Mouse (Mus musculus) T-helper 17 cell (primary cell): ENCODE data around the gene Wdr95.

ENCODE experiments used
- in situ Hi-C, 2 experiments: fragments of 300-600 bp; cut with MboI, MseI; formaldehyde crosslinking; loops; 1 replicate in 1 of 2; 2 replicates in 1 of 2; pipeline ENCODE4 v1.15.1; 2025; ENCODE audit warnings: high pct_unique_total_duplicates in 2 of 2

Wdr95 gene

GRCm38 (mm10) chr5:149622152-149622551 is 93.7 kb downstream of the Wdr95 start:
- in situ Hi-C loops = no loop called here

DNA sequence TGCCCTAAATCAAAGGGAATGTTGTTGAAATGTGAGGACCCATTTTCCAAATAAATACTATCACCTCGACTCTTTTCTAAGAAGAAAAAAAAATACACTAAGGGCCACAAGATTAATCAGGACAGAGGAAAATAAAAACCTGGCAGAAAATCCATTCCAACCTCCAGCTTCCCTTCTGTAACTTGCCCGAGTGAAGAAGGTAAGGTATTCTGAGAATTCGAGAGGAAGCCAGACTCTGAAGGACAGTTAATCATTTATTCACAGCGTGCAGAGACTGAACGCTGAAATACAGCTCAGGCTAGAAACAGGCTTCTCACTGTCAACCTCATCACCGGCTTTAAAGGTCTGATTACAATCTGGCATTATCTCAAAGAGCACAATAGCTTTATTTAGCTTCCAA is 94.2 kb downstream of the Wdr95 start:
- in situ Hi-C loops = no loop called here

DNA sequence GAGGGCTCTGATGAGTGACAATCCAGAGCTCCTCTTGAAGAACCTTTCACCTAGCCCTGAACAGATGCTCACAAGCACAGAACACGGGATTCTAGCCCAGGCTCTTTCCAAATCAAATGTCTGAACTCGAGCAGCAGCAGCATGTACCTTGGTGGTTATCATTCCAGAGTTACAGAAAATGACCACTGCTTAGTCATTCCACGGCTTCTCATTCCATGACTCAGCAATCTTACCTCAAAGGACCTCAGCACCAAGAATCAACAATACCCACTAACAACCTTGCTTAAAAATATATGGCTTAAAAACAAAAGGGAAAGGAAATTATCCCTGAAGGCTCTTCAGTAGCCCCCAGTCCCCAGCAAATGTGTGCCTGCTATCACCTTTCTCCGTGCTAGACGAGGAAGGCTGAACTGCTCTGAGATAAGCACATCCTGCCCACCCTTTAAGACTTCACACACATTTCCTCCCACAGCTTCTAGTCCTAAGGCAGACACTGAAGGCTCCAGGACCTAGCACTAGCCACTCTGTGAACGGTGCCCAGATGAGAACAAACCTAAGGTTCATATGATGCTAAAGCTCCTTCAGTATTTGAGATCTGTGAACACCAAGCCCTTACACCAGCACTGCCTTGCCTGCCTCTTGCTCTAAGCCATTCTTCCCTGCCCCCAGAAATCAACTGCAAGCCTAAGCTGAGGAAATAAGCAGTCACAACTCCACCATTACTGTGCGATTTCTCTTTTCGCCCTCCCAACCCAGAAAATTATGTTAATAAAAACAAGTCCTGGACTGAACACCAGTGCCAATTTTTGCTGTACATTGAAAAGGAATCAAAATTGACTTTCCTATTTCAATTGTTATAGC is 95.6 kb downstream of the Wdr95 start:
- in situ Hi-C loops = no loop called here

DNA sequence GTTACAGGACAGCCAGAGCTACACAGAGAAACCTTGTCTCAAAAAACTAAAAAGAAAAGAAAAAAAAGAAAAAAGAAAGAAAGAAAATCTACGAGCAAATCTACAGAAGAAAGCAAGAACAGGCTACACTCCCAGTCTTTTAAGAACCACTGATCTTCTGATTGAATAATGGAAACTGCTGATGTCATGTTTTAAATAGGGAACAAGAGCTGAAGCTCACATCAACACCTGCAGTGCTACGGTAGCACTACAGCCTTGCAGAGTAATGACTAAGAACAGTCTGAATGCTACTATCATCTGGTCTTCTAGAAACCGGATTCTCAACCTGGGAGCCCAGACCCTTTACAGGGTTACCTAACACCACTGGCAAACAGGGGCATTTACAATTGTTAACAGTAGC is 97.1 kb downstream of the Wdr95 start:
- in situ Hi-C loops = loop anchor here in 1 of 2 experiments (25.0 kb wide), 1 partner anchor 1238 kb away; the partner anchor contains the start of gene Slc7a1

DNA sequence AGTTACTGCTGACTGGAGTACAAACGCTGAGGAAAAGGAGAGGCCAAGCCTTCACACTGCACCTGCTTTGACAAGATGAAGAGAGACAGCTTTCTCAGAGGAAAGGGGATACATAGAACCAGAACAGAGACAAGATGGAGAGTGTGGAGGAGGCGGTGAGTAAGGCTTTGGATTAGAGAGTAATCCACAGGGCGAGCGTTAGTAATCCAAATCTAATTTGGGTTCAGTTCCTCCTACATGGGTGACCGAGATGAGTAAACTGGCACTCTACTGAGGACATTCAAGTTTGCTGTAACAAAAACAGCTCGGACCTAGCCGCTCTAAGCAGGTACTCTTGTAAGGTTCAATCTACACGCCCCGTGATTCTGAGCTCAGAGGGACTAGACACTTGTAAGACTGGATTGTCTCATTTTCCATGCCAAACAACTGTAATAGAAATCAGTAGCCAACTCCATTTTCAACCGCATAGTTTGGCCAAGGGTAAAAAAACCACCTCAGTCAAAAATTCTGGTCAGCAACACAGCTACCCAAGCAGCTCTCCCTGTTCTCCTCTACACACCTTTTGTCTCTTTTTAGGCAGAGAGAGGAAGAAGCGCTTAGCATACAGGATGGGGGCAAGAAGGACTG is 106.0 kb downstream of the Wdr95 start:
- in situ Hi-C loops = loop anchor here in 1 of 2 experiments (25.0 kb wide), 1 partner anchor 1247 kb away; the partner anchor contains the start of gene Slc7a1

DNA sequence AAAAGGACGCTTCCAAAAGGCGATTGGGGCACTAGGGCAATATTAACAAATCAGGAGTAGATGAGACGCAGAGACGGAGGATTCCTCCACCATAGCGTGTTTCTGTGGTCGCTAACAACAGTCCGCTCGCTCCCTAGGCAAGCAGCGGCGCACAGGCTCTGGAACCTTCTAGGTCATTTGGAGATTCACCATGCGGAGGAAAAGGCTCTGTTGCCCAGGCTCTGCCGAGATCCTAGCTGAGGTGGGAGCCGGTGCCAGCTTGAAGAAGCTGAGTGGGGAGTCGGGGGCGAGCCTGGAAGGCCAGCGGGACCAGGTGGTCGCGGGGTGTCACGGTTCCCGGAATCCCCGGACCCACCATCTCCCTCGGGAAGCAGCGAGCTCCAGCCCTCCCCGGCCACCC is 107.1 kb downstream of the Wdr95 start:
- in situ Hi-C loops = loop anchor here in 1 of 2 experiments (25.0 kb wide), 1 partner anchor 1248 kb away; the partner anchor contains the start of gene Slc7a1

DNA sequence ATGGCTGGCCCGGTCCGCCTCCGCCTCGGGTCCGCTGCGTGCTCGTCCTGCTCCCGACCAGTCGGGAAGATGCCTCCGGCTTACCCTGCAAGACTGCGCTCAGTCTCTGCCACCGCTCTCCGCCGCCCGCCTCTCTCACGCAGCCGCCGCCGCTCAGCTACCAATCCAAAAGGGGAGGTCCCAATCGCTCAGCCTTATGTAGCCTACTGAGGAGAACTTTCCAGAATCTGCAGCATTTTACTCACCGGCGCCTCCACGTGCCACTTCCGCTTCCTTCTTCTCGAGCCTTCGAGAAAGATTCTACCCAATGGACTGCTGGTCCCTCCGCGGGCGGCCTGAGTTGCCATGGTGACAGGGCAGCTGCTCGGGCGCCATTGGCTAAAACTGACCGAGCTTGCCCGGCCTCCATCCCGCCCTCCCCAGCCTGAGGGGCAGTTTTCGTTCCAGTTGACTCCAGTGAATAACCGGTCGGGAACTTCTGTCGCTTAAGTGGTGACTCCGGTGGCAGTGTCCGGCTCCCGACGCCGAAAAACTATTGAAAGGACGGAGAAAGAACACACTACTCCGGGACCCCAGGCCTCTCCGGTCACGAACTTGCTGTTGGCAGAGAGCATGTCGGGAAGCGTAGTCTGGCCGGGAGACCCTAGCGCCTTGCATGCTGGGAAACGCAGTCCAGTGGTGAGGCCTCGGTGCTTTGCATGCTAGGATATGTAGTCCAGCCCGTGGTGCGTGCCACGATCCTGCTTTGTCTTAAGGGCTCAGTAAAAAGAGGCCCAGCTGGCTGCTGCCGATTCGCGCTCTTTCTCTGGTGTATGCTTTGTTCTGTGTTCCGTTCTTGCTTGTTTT is 107.8 kb downstream of the Wdr95 start, which contains the start of gene Hsph1:
TSS of gene Hsph1 (minus strand) at position 302 of the 846 bp plus-strand sequence.
- in situ Hi-C loops = loop anchor here in 1 of 2 experiments (25.0 kb wide), 1 partner anchor 1249 kb away; the partner anchor contains the start of gene Slc7a1

DNA sequence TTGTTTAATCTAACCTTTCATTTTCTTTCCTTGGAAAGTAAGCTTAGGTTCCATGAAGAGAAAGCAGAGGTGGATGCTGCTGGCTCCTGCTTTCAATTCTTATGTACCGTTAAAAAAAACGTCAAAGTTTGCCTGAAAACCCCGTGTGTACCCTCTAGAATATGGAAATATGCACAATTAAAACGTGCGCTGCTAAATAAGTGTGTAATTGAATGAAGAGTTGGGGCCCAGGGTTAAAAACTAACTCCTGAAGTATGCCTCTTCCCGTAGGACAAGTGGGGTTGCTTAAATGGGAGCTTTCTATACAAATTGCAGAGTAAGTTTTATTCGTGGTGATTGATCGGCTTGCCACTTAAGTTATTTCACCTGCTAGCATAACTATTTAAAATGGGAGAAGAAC is 108.8 kb downstream of the Wdr95 start:
- in situ Hi-C loops = loop anchor here in 1 of 2 experiments (25.0 kb wide), 1 partner anchor 1250 kb away; the partner anchor contains the start of gene Slc7a1

DNA sequence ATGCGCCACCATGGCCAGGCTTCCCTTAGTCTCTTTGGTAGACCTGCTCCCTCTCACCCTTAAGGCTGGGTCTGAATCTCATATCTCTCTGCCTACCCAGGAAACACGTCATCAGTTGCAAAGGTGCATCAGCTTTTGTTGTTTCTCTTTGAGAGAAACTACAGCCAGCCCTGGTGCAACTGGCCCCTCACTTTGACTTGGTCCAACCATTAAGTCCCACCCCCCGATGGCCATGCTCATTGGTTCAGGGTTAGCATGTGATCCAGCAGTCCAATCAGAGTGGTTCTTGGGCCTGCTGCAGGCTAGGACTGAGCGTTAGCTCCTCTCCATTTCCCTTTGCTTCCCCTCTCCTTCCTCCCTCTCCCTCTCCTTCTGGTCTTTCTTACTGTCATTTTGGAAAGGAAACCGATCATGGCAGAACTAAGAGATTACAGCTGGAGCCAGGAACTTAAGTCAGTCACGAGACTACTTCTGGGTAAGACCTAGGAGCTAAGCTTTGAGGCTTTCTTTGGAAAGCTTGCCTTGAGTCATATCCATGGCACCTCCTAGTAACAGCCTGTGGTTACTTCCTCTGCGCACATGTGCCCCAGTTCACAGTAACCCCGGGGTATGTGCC is 112.9 kb downstream of the Wdr95 start:
- in situ Hi-C loops = loop anchor here (5.0 to 25.0 kb wide), 2 partner anchors 36 to 1254 kb away; partner anchors contain the start of genes B3glct (in 1 of the 2) and Slc7a1 (in 1 of the 2)

GRCm38 (mm10) chr5:149642366-149642765 is 113.9 kb downstream of the Wdr95 start:
- in situ Hi-C loops = loop anchor here (5.0 to 25.0 kb wide), 2 partner anchors 35 to 1255 kb away; partner anchors contain the start of genes B3glct (in 1 of the 2) and Slc7a1 (in 1 of the 2)

- in situ Hi-C loops = loop anchor here (5.0 to 25.0 kb wide), 2 partner anchors 34 to 1256 kb away; partner anchors contain the start of genes B3glct (in 1 of the 2) and Slc7a1 (in 1 of the 2)
These were observed 114.5 kb downstream of the Wdr95 start for GRCm38 (mm10) chr5:149642783-149643509.

DNA sequence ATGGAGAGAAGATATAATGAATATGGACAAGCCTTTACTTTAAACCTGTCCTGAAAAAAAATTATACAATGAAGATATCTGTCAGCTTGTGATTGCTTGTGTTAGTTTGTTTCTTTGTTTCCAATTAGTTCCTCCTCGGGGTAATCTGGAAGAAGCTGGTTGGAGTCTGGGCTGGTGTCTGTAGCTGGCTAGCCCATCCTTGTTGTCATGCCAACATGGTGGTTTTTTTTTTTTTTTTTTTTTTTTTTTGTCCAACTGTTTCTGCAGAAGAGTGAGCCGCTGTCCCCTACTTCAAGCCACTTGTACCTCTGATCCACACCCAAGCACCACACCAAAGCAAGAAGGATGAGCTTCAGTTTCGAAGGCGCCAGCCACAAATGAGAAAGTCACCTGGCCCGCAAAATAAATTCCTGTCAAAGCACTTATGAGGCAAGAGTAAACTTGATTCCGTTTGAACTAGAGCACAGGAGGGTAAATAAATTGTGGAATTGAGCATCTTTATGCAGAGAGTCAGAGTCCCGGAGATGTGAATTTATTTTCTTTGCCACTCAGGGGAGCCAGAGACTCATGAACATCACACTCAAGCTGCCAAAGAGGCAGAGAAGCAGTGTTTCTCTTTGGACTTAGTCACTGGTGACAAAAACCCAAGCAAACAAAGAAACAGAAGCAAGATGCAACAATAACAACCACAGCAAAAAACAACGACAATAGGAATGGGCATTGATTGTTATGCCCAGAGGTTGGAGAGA is 119.1 kb downstream of the Wdr95 start:
- in situ Hi-C loops = loop anchor here in 1 of 2 experiments (25.0 kb wide), 1 partner anchor 1260 kb away; the partner anchor contains the start of gene Slc7a1

GRCm38 (mm10) chr5:149648196-149648595 is 119.7 kb downstream of the Wdr95 start:
- in situ Hi-C loops = loop anchor here in 1 of 2 experiments (25.0 kb wide), 1 partner anchor 1261 kb away; the partner anchor contains the start of gene Slc7a1

DNA sequence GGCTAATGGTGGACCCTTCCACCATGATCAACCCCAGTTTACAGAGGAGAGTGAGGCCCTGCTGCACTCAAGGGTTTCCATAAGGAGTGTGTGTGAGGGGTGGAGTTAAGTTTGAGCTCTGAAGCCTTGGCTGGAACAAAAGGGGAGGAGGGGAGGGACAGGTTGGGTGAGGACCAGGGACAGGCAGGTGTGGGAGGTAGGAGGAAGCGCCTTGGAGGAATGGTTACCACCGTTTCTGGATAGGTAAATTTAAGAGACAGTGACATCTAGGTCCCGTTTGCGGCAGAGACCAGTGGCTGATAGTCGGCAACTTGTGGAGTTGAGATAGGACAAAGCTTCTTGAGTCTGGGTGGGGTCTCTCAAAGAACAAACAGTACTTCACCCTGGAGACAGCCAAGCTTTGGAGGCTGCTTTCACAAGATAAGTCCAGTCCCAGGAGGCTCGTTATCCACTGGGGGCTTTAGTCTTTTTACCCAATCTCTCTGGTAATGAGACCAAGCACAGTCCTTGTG is 120.5 kb downstream of the Wdr95 start:
- in situ Hi-C loops = loop anchor here in 1 of 2 experiments (25.0 kb wide), 1 partner anchor 1262 kb away; the partner anchor contains the start of gene Slc7a1

DNA sequence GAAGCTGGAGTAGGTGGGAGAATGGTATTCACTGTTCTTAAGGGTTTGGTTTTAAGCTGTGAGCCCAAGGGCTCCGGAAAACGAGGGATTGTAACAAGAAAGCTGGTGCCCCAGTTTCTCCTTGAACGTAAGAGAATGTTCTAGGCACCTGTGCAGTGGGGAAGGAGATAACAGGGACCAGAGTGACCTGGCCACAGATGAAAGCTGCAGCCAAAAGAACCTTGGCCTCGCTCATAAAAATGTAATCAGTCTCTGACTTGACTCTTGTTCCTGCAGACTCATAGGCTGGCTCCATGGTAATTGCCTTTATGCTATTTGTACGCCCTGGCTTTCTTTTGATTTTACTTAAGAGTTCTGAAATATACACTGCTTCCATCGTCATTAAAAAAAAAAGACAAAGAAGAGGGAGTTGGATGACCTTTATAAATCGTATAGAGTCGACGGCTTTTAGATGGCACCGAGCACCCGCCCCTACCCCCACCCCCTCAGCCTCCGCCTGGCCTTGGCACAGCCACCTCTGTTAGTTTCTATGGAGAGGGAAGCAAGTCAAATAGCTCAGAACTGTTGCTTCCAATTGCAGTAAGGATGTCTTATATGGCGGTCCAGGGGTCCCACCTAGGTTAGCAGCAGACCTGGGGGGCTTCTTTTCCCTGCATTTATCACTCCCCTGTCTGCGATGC is 121.2 kb downstream of the Wdr95 start:
- in situ Hi-C loops = loop anchor here in 1 of 2 experiments (25.0 kb wide), 1 partner anchor 1262 kb away; the partner anchor contains the start of gene Slc7a1

- in situ Hi-C loops = no loop called here
These were observed 121.7 kb downstream of the Wdr95 start for GRCm38 (mm10) chr5:149650179-149650553.

- in situ Hi-C loops = no loop called here
These were observed 127.2 kb downstream of the Wdr95 start for GRCm38 (mm10) chr5:149655636-149656035.

- in situ Hi-C loops = no loop called here
These were observed 129.5 kb downstream of the Wdr95 start for GRCm38 (mm10) chr5:149658022-149658421.
